Mouse (Mus musculus) kidney, postnatal 14 days (tissue): ENCODE results near the gene Msln.
A peak's percentile ranks its signal among the peaks of the same experiment; 100 is the strongest.

Source experiments
- DNase-seq: peaks from one replicate; pipeline ENCODE4 v3.0.0; 2022; ENCODE audit warnings: mixed read lengths

The Msln gene

DNA sequence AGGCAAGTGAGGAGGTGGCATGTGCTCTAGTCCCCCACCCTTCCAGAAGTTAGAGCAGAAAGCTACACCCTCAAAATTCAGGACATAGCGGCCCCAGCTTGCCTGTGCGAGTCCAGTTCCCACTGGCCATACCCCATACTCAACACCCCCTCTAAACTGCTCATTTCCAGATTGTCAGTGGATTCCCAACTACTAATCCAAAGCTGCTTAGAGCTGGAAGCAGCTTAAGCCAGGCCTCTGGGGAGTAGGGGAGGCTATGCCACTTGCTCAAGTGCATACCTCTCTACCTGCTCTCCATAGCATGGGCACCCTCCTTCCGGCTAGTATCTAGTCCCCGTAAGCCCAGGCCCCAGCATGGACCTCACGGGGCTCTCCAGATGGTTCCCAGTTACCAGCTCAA, 32.7 kb downstream of the Msln start:
- DNase-seq: no peak

DNA sequence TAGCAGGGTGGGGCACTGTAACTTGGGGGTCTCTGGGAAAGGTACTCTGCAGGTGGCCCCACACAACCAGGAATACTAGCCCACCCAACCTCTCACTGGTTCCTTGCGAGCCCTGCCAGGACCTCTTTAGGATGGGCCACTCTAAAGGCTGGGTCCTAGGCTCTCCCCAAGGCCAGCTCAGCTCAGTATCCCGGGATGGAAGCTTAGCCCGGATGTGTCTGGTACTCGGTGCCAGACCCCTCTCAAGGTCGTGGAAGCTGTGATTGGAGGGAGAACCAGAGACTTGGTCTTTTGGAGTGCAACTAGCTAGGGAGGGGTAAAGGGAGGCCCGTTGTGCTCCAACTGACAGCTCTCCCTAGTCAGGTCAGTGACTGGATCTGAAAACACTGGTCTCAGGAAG, 36.5 kb downstream of the Msln start:
- DNase-seq: no peak

DNA sequence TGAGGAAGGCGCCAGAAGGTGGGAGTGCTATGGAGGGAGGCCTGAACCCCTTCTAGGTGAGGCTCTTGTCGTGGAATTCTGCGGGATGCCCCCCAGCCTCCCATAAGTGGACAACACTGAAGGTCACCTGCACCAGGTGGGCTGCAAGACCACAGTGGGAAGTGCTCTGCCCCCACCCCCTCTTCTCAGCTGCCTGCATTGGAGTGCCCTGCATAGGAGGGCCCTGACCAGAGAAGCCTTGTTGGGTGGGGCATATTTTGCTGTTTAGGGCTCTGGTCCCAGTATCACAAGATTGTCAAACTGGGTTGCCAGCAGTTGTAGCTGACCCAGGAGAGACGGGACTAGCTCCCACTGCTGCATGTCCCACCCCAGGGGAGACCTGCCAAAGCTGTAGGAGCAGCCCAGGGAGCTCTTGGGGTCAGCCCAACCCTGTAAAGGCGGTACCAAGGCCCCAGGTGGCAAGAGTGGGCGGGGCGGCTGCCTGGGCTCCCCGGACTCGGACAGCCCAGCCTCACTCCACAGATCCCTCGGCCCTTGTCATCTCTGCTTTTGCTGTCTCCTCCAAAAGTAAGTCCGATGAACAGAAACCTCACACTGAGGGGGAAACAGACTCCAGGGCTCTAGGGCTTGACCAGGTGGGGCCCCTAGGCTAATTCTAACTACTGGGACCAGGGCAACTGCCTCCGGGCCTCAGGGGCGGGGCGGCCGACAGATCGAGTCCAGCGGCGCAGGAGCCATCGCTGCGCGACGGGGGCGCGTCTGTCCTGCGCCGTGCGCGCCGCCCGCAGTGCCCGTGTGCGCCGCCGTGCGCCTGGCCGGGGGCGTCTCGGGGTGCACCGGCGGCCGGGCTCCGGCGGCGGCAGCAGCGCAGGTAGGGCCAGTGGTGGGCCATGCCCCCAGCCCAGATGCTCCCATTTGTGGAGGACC, 37.2 kb downstream of the Msln start, which contains the start of gene Gng13:
Gng13 (plus strand) TSS at position 461 of the 927 bp plus-strand sequence.
- peak; percentile 44 for DNase-seq

DNA sequence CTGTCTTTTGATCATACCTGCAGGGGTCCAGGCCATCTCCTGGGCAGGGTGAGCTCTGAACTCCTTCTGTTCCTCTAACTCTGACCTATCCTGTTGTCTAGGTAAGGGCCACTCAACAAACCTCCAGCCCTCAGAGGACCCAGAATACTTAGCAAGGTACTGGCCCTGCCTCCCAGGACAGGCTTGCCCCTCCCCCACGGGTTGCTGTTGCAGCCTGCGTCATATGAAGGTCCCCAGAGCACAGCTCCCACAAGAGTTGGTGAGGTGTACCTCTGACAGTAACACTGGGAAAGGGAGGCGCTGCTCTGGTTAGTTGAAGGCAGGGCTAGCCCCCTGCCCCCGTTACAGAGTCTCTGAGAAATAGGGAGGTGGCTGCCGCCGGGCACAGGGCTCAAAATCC, 38.0 kb downstream of the Msln start:
- DNase-seq: no peak

DNA sequence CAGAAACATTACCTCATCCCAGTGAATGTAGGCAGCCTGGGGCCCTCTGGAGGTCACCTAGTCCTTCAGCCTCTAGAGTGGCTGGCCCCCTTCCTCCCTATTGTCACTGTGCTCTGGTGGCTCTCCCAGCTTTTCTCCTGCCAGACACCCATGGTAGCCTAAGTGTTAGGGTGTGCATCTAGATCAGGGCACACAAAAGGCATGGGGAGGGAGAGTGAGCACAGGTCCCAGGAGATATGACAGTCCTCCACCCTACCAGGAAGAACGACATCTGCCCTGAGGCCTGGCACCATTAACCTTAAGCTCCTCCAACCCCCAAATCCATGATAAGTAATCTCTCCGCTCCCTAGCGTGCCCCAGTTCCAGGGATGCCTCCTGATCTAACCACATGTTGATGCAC, 38.6 kb downstream of the Msln start:
- DNase-seq: no peak

DNA sequence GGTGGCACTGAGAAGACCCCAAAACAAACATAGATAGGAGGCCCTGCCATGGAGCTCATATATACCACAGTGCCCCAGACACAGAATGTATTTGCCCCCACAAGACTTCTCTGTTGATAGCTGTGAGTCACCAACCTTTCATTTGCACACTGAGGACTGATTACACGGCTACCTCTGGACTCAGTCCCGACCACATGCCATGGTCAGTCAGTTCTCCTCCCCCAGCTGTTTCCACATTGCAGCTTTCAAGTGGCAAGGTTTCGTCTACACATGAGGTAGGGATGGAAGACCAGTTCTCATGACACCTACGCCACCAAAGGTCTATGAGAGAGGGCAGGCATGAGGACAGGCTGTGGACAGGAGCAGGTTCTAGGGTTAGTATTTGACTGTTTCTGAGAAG, 43.0 kb downstream of the Msln start:
- no peak for DNase-seq

DNA sequence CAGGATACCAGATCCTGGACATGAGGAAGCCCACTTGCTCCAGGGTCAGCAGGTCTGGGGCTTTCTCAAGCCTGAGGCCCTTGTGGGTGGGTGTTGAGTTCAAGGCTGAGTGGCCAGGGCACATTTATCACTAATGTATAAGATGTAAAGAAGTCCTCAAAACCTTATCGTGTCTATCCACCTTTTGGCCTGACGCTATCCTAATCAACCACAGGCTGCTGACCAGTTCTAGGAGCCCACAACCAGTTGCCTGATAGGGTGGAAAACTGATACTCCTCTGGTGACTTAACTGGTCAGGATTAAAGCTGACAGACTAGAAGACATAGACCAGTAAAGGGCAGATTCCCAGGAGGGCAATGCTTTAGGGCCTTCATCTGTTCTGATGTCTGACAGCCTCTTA, 44.2 kb downstream of the Msln start:
- DNase-seq: no peak

DNA sequence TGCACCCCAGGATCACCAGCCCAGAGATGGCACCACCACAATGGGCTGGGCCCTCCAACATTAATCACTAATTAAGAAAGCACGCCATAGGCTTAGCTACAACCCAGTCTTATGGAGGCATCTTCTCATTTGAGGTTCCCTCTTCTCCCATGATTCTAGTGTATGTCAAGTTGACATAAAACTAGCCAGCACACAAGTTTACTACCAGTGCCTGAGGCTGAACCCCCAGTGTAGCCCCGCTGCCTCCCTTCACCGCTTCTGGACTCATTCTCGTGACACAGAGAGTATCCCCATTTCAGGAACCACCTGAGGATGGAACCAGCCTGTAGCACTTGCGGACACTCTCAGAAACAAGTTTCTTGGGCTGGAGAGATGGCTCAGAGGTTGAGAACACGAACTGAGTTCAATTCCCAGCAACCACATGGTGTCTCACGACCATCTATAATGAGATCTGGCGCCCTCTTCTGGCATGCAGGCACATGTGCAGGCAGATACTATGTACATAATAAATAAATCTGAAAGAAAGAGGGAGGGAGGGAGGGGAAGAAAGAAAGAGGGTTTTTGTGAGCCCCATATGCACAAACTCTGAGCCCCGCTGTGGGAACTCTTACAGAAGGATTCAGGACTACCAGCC, 53.2 kb downstream of the Msln start:
- DNase-seq: no peak
